Mouse (Mus musculus): ENCODE measurements at regions not wholly inside any gene's neighbourhood (a gene's known extent, or its start where the extent isn't known, plus 50 kb on each side); places are given as distances from the start of the nearest gene placed in this dataset.

- DNase-seq = no peak
Observed at GRCm38 (mm10) chr8:46413349-46414024, 57.4 kb upstream of the Acsl1 start.

GRCm38 (mm10) chr8:46414874-46415273, 56.0 kb upstream of the Acsl1 start:
- peak; percentile 27 for DNase-seq

- DNase-seq = no peak
Observed at GRCm38 (mm10) chr8:46419402-46419801, 51.4 kb upstream of the Acsl1 start.

- DNase-seq = no peak
Observed at GRCm38 (mm10) chr8:46420476-46420875, 50.4 kb upstream of the Acsl1 start.

All from kidney, postnatal 36 days (tissue).